Mouse (Mus musculus): ENCODE measurements around the gene Stpg1. TPM values are rescaled to one million over a fixed set of nuclear protein-coding genes. Genes with fewer than 3 reads are reported as not detected.

Stpg1 gene
- total RNA-seq, 2 experiments from 2014 or later, result 1.3 to 1.8 TPM

Small RNA genes within 50 kb of the gene (microRNA-seq; reads per million reads assigned to microRNA genes)
- gene Gm25317, result 0 reads per million in 2 experiments

Other genes with a start within 250 kb of the Stpg1 start
- gene Clic4, start 222.0 kb upstream of the Stpg1 start, total RNA-seq (2021), result 10 to 100 TPM; 31.8 to 34.1 TPM
- 100 to 1,000 TPM; 122 to 124 TPM for gene Srrm1, start 141.5 kb upstream of the Stpg1 start, total RNA-seq (2021)
- 1 to 10 TPM in 1 of 2 experiments, under 1 TPM in 1; 0.46 to 1.2 TPM for gene Ncmap, start 96.6 kb upstream of the Stpg1 start, total RNA-seq (2021)
- 10 to 100 TPM; 24.6 to 30.5 TPM for gene Rcan3, start 60.9 kb upstream of the Stpg1 start, total RNA-seq (2021)
- 100 to 1,000 TPM; 104 TPM for gene Nipal3, start 248 bp downstream of the Stpg1 start, total RNA-seq (2021)
- 1 to 10 TPM in 1 of 2 experiments, under 1 TPM in 1; 0.69 to 1.5 TPM for gene Grhl3, start 78.8 kb downstream of the Stpg1 start, total RNA-seq (2021)
- under 1 TPM; 0.18 TPM for gene Ifnlr1, start 191.5 kb downstream of the Stpg1 start, total RNA-seq (2021)
- under 1 TPM; 0.18 to 0.25 TPM for gene Il22ra1, start 233.4 kb downstream of the Stpg1 start, total RNA-seq (2021)